Mouse (Mus musculus) gastrocnemius, postnatal 25 days (tissue): ENCODE measurements at regions not wholly inside any gene's neighbourhood (a gene's known extent, or its start where the extent isn't known, plus 50 kb on each side); places are given as distances from the start of the nearest gene placed in this dataset.

Experiments
- DNase-seq: peaks from one replicate; pipeline ENCODE4 v3.0.0; 2022

DNA sequence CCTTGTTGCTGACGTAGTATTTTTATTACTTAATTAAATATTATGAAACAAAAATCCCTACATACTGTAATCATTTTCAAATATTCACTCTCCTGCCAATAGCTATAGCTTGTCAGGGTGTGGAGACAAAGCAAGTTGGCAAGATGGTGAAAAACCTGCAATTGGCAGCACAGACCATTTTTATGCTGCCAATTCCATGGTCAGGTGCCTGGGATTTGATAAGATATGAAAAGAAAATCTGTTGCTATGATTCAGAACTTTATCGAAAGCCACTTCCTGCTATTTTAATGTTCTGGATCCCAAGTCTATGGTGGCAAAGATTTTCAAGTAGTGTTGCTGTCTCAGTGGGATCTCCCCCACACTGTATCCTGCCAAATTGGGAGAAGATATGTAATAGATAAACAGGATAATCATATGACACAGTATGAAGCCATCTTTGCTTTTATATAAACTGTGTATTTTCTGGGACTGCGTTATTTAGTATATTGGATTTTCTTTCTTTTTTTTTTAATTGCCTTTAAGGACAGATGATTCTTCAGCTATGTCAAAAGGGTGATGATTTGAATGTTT is 165.3 kb upstream of the Lrrc3b start:
- DNase-seq = no peak

DNA sequence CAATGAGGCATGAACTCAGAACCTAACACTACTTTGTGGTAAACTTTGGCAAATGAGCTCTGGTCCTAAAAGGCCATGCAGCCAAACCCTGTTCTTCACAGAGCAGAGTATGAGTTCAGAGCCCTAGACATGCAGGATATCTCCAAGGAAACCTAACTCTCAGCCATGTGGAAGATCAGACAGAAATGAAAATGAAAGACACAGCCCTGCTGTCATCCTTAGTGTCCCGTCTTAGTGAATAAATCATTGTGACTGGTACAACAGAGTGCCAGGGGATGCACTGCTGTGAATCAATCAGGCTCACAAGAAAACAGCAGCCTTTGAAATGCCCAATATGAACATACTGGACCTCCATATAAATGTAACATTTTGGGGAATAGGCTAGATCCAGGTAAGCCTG is 171.4 kb upstream of the Lrrc3b start:
- no peak for DNase-seq

DNA sequence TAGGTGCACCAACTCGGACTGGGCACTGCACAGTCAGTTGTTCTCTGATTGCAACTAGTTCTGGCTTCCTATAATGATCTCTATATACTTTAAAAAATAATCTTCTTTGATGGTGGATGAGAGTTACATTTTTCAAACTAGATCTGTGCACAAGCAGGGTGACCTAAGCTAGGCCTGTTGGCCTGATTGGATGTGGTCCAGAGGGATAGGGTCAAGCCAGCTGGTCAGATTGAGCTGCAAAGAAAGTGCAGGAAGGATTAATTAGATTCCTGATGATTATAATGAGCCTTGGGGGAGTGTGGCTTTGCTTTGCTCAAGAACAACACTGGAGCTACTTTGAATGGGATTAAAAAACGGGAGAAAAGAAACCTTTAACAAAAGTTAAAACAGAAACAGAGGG is 195.8 kb upstream of the Lrrc3b start:
- DNase-seq = no peak

DNA sequence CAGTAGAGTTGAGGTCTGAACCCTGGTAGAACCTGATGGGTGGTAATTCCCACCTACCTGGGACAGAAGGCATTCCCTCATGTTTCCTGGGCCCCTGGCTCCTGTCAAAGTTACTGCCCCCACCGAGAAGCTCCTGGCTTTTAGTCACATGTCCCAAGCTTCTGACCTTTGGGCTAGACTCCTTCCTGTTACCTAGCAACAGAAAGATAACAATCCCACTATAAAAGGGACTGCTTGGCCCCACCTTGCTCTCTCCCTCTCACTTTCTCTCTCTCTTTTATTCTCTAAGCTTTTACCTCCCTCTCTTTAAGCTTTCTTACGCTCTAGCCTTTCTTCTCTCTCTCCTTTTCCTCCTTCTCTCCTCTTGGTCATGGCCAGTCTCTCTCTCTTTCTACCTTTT is 198.9 kb upstream of the Lrrc3b start:
- DNase-seq = no peak

DNA sequence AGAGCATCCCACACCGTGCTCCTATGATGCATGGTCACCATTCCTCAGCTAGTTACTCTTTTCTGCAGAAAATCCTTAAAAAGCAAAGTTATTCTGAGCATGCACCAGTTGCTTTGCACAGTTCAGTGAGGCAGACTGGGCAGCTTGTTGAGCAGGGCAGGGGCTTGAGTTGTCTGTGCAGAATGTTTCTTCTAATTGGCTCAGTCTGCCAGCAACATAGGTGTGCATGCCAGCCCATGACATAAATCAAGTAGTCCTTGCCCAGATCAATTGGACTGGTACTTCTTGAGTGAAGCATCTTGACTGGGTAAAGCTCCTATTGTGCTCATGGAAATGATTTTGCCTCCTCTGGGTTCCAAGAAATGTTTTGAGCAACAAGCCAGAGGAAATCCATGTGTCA is 200.1 kb upstream of the Lrrc3b start:
- DNase-seq = no peak

DNA sequence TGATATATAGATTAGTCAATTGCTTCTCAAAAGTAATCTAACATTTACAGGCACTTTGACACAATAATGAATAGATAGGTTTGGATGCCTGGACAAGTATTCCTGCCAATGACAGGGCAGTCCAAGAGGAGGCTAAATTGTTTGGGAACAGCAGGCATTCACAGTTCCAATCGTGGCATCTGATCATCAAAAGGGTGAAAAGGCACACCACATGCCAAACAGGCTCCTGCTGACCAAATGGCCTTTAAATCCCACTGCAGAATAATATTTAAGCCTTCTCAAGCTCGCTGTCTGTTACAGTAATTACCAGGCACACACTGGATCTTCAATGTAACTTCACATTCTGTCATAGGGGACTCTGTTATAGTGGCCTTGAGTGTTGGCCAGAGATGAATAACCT is 222.1 kb upstream of the Lrrc3b start:
- DNase-seq = no peak

DNA sequence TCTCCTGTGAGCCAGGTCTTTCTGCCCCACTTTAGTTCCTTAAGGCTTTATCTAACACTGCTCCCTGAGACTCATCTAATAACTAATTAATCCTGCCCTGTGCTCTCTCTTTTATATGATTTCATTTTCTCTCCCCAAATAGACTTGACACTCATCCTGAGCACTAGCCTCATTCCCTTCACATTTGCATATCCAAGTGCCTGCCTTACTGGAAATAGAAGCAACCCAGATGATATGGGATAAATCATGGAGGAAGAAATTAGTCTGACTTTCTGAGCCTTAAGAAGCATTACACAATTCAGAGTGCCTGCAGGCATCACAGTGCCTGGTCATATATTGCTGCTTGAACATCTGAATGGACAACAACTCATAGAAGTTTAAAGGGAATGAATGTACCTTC is 233.5 kb upstream of the Lrrc3b start:
- DNase-seq = no peak

DNA sequence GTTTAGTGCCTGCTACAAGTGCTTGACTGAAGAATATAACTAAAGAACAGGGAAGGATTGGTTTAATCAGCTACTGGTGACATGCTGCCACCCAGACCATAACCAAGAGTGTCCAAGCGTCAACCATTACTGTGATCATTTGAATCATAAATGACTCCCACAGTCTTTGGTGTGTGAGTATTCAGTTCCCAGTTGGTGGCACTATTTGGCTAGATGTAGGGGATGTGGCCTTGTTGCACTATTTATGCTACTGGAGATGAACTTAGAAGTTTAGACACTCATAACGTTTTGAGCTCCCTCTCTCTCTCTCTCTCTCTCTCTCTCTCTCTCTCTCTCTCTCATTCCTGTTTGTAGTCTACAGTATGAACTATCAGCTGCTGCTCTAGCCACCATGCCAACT is 238.4 kb upstream of the Lrrc3b start:
- no peak for DNase-seq

DNA sequence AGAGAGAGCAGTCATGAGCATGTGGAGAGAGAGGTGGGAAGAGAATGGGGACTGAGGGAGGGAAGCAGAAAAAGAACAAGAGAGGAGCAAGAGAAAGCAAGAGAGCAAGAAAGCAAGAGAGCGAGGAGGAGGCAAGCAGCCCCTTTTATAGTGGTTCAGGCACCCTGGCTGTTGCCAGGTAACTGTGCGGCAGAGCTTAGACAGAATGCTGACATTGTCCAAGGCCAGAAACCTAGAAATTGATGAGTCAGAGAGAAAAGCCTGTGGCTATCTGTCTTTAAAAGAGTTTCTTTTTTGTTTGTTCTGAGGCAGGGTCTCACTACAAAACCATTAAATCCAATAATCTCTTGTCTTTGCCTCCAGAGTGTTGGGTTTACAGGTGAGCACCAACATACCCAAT is 240.7 kb upstream of the Lrrc3b start:
- no peak for DNase-seq

DNA sequence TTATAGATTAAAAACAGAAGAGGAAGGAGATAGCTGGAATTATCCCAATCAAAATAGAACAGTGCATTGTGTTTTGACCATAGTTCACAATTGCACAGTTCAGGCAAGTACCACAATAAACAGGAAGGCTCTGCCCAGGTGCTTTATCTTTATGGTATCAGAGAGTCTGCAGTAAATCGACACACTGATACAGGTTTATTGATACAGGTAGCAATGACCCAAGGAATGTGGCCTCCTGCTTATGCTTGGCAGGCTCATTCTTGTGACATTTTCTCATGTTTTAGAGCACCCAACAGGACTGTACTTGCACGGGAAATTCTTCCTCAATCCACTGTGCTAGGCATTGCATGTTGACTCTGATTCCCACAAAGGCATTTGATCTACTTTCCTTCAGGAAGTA is 259.2 kb upstream of the Lrrc3b start:
- DNase-seq = no peak

DNA sequence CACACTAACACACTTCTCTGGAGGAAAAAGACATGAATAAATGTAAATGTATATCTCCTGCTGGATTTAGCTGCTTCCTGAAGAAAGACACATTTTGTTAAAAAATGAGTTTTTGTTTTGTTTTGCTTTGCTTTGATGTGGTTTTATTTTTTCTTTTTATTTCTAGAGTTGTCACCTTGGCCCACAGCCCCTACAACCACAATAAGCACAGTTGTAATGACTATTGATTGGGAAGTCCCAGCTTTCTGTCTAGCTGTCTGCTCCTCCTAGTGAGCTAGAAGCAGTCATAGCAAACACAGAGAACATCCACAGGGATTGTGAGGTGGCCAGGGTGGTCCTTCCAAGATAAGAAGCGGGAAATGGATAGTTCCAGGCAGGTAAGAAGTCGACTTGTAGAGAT is 259.8 kb upstream of the Lrrc3b start:
- no peak for DNase-seq

DNA sequence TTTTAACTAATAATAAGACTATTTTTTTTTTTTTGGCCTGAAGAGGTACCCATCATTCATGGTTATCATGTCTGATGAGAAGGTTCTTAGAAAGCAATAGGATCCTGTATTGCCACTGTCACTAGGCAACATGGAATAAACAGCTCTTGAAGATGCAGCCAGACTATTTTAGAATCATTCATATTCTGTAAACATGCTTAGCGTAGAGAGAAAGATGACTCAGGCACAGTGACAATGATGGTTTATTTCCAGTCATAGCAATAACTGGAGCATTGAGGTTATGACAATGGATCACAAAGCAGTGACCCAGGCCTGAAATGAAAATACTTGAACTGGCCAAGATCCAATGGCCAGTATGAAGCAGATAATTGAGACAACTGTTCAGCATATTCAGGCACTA is 283.3 kb upstream of the Lrrc3b start:
- no peak for DNase-seq

DNA sequence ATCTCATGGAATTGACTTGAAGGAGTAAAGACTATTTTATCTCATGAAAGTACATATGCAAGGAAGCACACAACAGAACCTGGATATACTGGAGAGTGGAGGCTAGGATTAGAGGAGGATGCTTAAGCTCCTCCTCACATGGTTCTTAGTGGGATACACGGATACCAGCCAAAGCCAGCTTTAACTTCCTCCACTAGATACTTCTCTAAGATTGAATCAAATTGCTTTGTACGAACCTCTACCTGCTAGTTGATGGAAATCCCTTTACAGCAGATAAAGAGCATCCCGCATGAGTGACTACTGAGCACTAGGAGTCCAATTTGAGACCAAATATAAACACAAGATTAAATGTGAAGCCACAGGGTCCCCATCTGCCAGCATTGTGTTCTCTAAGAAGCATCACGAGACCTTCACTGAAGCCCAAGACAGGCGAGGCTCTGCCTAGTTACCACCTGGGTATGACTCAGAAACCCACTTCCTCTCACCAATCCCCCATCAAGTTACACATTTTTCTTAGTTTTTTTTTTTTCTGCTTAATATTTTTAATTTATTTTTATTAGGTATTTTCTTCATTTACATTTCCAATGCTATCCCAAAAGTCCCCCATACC is 307.9 kb upstream of the Lrrc3b start:
- no peak for DNase-seq

DNA sequence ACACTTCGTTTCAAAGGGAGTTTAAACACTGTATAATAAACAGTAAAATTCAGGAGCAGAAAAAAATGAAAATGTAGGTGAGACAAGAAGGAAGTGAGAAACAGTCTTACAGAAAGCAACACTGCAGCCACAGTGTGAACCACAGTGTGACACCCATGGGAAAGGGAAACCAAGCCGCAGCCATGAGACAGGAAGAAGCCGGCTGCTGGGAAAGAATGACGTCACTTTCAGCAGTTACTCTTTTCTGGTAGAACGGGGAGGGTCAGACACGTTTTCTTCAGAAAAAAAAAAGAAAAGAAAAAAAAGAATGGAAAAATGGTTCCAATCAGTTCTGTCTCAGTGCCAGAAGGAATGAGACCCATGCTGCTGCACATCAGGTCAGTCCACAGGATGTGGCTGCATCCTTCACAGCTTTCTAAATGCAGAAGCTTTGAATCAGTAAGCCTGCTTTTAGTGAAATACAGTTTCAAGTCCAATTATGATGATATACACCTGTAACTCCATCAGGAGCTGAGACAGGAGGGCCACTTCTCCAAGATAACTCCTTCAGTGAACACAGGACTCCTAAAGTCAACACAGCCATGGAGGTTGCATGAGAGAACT is 331.2 kb upstream of the Lrrc3b start:
- DNase-seq = no peak

DNA sequence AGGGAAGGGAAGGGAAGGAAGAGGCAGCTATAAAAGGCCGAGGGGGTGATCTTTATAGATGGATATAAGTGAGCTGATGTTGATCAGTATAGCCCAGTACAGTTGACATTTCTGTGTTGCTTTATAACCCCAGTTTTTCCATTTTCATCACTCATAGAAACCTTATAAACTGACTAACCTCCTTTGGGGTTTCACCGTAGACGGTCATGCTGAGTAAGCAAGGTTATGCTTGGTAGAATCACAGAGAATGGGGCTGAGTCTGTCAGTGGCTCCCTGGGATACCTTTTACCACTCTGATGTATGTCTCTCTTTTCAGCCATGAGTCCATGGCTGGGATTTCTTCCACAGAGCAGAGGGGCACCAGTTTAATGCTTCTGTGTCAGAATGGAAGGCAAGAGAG is 345.9 kb upstream of the Lrrc3b start:
- DNase-seq = no peak

DNA sequence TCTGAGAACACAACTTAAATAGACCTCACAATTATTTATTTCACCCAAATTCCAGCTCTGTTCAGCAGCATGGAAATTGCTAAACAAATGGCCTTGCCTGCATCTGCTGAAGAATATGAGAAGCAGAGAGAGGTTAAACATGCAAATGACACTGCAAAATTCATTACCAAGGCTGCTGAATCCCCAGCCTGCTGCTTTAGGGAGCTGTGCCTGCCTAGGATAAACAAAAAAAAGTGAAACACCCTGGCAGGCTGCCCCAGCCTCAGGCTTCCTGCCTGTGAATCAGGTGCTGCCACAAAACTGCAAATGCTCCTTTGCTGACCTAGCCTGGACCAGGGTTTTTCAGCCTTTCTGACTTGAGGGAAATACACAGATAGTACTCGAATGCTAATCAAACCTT is 346.4 kb upstream of the Lrrc3b start:
- no peak for DNase-seq

DNA sequence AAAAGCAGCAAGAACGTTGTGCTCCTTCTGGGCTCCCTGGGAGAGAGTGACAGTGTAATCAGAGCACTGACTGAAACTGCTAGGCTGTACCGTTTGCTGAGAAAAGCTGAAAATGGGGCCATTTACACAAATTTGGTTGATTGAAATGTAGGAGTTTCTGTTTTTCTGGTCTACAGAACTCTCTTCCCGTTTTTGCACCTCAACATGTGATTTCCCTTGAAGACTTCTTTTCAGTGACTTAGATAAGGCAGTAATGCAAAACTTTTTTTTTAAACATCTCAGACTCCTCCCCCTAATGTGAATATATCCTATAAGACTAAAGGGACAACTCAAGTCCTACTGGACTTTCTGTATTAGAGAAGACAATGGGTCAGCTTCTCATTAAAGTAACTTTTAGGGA is 356.9 kb upstream of the Lrrc3b start:
- no peak for DNase-seq

DNA sequence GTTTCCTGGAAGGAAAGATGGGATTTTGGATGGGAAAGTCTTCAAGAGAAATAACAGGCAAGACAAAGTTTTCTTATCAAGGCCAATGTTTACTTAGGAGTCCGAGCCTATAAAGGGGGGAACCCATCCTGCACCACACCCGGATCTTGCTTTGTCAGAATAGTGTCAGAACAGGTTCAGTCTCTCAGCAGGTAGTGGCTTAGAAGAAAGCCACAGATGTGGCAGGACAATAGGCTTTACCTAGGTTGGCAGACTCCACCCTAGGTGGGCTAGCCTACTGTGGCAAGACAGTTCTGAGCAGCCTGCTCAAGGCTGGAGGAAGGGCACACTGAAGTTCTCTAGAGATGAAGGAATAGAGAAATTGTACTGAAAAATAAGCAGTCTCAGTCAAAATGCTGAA is 358.2 kb upstream of the Lrrc3b start:
- no peak for DNase-seq

DNA sequence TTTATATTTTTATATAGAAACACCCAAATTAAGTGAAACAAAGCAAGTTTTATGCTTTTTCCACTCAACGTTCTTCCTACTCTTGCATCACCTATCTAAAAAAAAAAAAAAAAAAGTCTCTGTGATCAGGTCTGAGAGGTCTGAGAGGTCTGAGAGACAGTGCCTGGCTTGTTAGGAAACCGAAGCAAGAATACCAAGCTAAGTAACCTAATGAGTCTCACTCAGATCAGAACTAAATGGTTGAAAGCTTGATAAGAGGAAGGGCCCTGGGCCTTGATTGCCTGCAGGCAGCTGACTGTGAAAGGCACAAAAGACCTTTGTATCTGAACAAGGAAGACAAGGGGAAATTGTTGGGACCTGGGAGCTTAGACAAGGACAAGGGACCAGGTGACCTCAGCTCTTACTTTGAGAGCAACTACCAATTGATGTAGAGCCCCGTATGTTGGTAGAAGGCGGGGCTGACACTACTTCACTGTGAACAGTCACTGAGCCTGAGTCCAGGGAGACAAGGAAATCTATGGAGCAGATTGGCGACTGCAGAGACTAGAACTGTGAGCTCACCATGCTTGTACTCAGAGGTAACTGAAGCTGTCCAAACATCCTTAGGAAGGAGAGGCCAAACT is 362.8 kb upstream of the Lrrc3b start:
- no peak for DNase-seq

DNA sequence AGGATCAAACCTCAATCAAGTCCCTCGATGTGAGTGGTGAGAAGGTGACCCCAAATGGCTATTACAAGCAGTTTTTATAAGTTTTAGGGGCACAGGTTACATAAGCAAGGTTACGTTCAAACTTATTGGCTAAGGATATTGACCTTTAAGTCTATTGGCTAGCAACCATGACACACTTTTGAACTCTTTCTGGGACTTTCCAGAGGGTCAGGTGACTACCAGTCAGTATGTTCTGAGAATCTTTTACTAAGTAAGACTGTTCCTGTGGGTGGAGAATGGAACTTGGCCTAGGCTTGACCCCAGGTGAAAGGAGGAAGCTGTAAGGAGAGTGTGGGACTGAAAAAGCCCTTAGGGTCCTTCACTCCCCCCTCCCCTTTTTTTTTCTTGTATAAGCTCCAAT is 370.3 kb upstream of the Lrrc3b start:
- DNase-seq = no peak

DNA sequence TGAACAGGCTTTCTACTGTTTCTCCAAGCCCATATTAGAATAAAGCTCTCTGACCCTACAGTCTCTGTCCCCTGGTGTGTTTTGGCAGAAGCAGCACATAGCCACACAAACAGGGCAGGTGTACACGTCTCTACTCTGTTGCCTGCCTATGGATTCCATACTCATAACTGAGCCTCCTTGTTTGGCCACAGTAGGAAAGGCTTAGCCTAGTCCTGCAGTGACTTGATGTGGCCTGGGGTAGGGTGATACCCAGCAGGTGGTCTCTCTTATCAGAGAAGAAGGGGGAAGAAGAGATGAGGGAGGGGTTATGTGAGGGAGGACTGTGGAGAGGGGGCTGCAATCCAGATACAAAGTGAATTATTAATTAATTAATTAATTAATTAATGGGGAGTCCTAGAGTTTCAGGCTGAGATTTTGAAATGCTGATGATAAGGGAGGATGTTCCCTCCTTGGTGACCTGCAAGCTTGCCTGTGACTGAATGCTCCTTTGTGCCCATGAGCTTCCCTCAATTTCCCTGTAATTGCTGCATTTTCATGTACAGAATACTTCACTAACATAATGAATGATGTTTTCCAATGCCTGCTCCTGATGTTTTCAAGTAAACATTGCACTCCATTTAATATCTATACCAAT is 402.7 kb upstream of the Lrrc3b start:
- no peak for DNase-seq

DNA sequence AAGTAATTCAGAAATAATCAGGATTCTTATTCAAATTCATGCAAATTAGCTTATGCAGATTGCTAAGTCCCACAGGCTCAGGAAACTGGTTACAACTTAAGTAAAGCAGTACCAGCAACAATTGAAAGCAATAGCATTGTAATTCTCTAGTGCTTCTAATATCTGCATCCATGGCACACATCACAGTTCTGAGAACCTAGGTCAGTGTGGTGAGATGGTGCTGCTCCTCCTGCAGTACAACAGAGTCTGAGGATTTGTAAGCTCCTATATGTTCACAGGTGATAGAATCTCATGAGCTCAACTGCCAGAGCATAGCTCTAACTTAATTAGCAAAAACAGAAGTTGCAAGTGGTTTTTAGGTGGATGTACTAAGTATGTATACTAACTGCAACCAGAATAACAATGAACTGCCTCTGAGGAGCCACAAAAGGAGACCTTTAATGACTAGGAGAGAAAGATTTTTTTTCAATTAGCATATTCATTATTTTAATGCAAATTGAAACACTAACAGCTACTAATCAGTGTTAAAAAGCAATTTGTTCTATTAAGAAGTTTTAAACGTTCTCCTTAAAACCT is 403.3 kb upstream of the Lrrc3b start:
- no peak for DNase-seq

DNA sequence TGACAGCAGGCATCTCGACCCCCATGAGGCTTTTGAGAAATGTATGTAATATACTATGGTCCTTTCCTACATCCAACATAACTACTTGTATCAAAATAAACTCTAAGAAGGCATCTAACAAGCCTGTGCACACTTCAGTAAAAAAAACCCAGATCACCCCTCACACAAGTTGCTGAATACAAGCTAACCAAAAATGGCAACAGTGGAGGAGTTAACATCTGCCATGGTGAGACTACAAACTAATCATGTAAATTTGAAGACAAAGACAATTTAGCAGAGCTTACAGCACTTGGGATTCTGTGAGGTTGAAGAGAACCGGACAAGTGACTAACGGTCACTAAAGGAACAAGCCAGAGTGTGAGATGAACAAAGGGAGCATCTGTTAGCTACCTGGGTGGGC is 380.6 kb upstream of the Ngly1 start:
- no peak for DNase-seq
